Mouse (Mus musculus) heart, adult 11 months (tissue): ENCODE measurements around the gene Srgap3.

Source experiments
- DNase-seq: peaks from one replicate; pipeline ENCODE4 v3.0.0; 2022

The Srgap3 gene

DNA sequence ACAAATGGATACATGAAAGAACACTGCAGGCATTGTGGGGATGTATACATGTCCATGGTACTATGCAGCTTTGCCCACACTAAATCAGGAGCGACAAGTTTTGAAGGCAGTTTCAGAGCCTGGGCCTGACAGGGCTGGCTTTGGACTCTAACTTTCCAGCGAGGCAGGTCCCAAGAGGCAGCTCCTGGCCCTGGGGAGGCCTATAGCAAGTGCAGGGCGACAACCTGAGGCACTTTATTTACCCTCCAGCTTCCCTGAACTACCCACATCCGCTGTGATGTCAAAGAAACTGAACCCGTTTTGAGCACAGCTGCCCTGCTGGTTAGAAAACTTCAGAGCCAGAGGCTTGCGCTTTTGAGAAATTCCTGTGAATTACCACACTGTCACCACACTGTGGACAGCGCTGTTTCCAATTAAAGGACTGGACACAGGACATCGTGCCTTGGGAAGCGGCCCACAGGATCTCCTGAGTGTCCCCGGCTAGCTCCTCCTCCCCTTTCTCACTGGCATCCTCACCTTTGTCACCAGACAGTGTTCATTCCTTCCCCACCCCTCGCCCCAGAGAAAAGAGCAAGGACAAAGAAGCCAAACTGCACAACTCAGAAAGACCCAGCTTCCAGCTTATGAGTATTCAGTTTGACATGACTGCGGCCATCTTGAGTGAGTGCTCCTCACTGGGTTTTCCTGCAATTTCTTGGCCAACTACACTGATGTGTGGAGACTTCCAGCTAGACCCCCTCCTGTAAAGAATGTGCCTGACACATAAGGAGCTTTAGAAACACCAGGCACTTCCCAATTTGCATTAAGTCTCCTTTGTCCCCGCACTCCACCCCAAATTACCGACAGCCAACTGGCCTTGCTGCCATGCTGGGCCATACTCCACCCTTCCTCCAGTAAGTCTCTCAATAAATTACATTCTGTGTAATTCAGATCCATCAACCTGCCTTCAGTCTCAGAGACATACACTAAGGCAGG, 94.5 kb downstream of the Srgap3 start:
- no peak for DNase-seq

DNA sequence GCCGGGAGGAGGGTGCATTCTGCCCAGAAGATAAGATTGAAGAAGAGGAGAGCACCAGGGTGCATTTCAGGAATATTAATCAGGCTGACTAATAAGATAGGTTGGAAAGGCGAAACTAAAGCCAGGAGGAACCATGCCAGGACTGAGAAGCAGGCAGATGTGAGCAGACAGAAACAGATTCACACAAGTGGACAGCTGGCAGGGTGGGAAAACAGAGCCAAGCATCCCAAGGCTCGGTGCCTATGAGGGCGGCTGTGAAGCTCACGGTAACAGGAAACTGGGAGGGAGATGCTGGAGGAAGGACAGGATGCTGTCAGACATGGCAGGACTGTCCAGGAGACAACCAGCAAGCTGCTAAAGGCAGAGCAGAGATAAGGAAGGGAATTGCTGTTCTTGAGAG, 96.3 kb downstream of the Srgap3 start:
- DNase-seq: no peak

DNA sequence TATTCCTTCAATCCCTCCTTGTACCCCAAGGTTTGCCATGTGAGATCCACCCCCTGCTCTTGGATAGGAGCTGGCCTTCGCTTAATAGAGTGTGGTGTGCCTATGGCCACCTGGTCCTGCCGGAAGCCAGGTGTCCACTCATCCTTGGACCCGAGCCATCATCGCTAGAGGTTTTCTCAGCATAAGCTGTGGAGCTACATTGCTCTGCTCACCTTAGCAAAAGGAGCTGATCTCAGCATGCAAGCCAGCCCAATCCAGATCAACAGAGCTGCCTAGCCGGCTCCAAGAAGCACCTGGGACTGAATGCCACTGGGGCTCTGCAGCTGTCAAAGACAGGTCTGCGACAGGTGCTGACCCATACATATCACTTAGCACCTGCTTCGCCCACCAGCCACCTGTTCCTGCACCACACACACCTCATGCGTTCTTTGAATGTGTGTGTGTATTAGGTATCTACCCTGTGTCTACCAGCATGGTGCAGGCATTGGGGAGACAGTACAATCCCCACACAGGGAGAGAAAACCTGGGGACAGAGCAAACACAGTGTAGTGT, 98.4 kb downstream of the Srgap3 start:
- no peak for DNase-seq

DNA sequence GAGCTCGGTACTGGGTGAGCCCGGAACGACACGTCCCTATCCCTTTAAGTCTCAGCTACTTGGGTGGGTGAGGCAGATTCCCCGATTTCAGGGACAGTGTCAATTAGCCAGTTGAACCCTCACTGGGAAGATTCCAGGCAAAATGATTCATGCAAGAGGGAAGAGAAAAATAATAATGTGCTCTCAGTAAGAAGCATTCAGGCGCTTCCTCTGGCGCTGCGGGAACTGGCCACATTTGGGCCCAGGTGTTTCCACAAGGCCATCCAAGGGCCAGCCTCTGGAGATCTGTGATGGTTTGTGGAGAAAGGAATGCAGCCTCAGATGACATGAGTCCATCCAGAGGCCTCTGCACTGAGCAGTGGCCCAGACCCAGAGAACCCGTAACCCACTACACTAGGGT, 100.2 kb downstream of the Srgap3 start:
- DNase-seq: no peak

DNA sequence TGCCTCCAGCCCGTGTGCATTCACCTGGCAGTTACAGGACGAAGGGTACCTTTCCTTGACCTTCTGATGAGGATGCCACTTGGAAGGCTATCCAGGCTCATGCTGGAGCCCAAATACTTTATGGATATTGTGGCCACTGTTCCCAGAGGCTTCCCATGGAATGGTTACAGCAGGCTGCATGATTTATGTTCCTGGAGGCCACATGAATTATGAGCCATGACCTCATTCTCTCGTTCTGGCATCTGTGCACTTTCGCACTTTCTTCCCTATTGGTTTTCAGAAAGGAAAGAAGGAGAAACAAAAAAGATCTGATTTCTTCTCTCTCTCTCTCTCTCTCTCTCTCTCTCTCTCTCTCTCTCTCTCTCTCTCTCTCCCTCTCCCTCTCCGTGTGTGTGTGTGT, 104.6 kb downstream of the Srgap3 start:
- DNase-seq: no peak

DNA sequence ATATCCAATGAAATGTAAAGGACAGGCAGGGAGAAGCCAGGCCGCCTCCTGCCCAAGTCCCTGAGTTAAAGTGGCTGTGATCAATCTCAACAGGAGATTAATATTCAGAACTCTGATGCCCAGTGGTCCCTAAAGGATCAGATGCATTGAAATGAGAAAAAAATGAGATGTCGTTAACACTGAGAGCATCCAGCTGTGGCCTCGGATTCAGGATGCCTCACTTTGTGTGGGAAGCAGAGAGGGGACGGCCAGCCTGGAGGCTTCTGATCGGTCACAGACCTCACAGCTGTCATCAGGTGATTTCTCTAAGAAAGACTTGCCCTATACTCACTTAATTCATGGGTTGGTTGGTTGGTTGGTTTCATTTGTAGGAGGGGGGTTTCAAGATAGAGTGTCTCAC, 106.7 kb downstream of the Srgap3 start:
- no peak for DNase-seq

DNA sequence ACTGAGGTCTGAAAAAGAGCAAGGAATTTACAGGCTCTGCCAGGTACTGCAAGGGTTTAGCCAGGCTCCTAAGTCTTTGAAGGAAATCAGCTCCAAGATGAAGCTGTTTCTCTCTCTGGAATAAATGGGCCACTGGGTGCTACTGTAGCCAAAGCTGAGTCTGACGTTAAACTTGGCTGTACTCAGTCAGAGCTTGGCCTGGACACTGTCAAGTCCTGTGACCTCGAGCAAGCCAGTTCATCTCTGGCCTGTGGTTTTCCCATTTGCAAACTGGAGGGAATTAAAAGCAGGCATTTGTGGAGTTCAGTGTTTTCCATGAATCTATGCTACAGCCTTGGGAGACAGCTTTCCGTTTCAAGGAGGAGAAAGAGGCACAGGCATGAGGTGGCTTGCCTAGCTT, 107.7 kb downstream of the Srgap3 start:
- peak; percentile 94 for DNase-seq

DNA sequence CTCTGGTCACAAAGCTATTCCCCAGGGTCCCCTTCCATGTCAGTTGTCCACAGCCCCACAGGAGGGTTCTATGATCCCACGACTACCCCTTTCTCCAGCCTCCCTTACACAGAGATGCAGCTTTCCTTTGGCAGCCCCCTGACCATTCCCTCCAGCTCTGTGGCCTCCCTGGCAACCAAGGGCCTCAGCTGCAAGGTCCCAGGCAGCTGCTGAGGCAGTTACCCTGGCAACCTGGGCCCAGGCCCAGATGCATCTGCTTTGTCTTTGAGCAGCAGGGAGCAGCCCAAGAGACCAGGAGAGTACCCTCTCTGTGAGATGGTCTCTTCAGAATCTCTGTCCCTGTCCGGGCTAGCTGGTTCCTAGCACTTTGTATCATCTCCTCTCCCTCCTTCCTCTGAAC, 108.2 kb downstream of the Srgap3 start:
- DNase-seq: no peak

DNA sequence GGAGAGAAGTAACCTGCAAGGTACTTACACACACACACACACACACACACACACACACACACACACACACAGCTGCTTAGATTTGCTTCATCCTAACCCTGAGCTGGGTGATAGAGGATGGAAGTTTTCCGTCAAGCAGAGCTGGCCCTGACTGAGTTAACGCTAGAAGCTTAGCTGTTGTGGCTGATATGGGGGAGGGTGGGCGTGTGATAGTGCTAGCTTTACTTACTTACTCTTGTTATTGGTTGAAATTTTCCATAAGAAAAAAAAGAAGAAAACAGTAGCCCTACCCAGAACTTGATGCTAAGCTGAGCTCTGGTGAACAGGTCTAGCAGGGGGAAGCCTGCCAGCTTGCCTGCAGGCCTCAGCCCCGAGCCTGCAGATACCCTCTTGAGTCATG, 110.4 kb downstream of the Srgap3 start:
- DNase-seq: no peak

DNA sequence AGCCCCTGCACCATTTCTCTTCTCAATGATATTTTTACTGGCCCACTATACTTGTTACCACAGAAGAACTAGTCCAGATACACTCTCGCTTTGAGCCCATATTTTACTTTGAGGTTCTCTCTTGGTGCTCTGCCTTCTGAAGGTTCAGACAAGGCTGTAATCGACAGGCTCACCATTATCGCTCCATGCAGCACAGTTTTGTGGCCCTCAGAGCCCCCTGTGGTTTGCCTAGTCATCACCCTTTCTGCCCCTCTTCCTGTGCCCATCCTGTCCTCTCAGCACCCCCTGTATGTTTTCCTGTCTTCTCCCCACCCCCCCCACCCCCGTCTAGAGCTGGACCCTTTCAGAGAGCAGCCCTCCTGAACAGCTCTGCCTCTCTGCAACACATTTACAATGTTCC, 111.7 kb downstream of the Srgap3 start:
- DNase-seq: no peak

DNA sequence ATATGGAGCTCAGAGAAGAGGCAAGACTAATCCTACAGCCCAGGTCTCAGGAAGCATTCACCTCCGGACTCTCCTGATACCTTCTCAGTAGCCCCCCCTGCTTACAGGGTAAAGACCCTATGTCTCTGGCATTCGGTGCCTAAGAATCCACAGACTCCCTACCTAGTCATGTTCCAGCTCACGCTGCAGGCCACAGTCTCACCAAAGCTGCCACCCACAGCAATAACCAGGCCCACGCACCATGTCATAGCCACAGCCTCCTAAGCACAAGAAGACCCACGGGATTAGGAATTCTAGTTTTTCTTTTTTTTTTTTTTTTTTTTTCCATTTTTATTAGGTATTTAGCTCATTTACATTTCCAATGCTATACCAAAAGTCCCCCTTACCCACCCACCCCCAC, 112.6 kb downstream of the Srgap3 start:
- no peak for DNase-seq

DNA sequence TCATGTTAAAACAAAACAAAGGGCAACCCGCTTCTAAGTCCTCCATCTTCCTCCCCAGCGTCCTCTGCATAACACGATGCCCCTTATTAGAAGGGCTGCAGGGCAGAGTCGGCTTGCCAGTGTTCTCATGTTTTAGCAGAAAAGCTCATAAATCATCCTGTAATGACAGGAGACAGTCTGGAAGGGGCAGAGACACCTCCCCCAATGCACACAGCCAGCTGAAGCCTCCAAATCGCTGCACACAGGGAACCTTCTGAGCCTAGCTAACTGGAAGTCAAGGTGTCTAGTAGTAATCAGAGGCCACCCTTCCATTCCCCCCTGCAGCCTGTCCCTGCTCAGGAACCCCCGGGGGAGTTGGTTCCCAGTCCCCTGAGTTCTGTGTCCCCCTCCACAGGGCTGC, 113.3 kb downstream of the Srgap3 start:
- no peak for DNase-seq

DNA sequence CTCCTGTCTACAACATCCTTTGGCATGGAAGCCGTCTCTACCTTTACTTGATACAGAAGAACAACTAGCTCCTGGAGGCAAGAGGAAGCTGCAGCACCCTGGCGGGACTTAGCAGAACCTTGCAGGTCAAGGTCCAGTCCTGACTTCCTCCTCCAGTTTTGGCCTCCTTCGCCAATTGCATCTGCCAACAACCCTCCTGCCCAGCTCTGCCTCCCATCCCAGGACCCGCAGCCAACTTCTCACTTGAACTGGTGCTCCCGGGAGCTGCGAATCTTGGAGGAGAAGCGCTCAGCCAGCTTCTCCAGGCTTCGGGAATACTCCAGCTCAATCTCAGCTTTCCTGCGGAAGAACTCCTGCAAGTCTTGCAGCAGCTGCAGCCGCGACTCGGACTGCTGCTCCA, 117.9 kb downstream of the Srgap3 start:
- no peak for DNase-seq

DNA sequence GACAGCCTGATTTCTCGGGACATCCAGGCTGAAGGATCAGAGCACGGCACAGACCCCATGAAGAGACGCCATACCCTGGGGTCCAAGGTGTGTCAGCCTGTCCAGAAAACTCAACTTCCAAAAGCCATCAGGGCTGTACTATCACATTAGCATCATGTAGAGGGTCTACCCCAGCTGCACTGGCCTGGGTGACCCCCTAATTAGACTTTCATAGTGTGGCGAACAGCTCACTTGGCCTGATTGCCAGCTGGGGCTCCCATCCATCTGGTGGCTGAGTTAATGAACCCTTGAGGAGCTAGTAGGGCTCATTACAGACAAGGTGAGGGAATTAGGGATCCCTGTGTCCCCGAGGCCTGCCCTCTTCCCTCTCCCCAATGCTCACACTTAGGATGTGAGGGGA, 118.6 kb downstream of the Srgap3 start:
- DNase-seq: no peak

DNA sequence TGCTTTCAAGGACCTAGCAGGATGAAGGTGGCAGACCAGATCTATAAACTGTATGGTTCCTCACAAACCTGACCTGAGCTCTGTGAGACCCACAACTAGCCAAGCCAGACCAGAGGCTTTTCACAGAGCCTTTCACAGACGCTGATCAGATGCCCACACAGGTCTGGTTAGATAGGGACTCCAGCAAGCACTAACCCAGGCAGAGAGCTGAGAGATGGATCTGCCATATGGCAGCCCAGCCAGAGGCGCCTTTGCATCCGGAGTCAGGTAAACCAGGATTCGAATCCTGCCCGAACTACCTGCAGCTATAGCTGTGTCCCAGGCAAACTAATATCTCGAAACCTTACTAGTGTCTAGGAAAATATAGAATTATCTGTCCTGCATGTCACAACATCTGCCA, 121.4 kb downstream of the Srgap3 start:
- DNase-seq: no peak

DNA sequence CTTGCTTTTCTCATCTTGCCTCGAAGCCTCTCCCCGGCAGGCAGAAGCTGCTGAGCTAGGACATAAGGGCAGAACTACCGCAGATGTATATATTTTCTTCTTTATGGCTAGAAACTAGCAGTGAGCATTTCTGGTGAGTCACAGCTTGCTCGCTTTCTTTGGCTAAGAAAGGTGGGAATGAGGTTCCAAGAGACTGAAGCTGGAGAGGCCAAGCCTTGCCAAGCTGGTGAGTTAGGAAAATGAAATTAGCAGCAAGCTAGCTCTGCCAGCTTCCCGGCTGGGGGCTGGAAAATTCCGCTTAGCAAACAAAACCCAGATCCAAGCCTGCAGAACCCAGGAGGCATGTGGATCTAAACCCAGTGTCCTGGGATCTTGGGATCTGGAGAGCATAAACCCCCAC, 124.0 kb downstream of the Srgap3 start:
- DNase-seq: no peak

DNA sequence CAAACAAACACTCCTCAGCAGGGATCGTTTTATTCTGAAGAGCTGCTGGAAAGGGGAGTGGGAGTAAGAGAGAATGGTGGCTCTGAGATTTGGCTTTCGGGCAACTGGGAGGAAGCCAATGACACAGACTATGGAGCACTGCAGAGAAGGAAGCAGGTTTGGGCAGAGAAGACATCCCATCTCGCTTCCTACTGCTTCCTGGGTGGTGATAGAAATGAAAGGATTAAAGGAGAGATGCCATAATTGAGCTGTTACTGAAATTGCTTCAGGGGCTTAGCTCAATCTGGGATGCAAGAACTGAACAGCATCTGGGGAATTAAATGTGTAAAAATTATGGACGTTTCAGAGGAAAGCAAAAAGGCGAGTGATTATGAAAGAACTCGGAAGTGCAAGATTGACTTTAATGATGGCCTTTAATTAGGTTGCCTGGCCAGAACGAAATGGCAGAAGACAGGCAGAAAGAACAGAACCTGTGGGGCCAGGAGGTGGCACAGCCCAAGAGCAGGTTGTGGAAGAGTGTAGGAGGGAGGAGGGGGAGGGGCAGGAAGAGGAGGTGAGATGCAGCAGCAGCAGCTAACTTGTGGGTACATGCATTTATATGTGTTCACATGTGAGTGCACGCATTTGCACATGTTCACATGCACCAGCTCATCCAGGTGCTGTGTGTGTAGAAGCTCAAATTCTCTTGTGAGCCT, 126.6 kb downstream of the Srgap3 start:
- DNase-seq: no peak

DNA sequence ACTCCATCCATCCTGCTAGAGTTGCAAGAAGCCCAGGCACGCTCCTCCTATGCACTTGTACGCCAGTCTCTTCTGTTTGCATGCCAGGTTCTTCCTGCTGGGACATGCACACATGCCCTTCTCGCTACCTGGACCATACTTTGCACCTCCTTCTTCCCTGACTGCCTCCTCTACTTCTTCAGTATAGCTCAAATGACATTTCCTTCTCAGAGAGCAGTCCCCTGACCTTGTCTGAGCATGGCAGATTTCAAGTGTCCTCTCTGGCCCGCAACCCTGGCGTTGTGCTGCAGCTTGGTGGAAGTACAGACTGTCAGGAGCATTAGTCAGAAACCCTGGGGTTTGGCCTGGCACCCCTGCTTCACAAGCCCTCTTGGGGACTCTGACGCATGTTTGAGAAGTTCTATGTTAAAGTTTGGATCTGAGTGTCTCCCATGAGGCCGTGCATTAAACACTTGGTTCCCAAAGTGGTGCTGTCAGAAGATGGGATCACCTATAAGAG, 128.6 kb downstream of the Srgap3 start:
- DNase-seq: no peak

DNA sequence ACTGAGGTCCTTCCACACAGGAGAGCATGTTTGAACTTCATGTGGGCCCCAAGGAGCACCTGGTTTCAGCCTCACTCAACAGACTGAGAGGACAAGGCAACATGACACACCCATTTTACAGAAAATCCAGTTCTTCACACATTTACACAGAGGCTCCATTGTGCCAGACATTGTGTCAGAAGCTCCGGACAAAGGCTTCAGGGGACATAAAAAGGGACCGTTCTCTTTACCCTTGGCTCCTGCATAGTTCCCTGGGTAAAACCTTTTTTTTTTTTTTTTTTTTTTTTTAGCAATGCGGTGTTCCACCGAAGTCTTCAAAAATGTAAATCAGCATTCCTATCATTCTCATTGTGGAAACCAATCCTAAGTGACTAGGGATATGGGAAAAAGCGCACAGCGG, 131.5 kb downstream of the Srgap3 start:
- DNase-seq: no peak

DNA sequence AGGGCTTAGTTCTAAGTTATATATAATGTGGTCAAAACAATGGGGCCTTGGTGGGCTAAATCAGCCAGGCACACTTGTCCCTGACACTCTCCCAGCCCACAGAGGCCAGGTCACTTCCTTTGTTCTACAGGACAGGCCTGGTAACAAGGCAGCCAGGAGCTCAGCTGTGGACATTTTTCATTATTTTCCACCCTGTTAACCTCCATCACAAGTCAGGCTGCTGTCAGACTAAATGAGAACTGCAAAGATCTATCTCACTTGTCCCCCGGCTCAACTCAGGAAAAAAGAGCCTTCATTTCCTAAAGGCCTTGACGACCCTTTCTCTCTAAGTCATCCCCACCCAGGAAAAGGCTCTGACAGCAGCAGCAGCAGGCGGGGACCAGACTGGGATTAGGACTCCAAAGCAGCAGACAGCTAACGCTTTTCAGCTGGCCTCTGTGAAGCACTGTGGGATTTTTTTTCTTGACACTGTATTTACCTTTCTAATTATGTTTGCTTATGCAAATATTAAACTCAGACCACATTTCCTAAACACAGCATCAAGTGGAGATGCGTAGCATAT, 132.5 kb downstream of the Srgap3 start:
- no peak for DNase-seq

DNA sequence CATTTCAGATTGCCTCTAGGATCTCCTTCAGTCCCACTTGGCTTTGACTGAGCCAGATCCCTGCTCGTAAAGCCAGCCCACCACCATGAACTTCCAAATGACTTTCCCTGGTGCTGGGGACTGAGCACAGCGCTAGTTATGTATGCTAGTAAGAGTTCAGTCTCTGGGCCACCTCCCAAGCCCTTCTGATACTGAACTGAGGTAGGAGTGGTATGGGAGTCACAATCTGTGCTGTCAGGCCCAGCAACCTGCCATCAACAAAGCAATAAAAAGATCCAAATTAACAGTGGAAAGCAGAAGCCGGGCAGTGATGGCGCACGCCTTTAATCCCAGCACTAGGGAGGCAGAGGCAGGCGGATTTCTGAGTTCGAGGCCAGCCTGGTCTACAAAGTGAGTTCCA, 134.2 kb downstream of the Srgap3 start:
- DNase-seq: no peak

DNA sequence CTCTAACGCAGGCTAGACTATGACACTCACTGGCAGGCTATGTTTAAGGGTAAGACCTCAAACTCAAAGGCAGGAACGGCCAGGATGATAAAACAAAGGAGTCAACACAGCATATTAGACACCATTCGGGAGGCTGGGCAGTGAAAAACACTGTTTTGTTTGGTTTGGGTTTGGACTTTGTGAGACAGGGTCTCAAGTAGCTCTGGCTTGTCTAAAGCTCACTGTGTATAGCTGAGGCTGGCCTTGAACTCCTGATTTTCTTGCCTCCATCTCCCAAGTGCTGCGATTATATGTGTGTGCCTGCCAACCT, 136.6 kb downstream of the Srgap3 start:
- DNase-seq: no peak

DNA sequence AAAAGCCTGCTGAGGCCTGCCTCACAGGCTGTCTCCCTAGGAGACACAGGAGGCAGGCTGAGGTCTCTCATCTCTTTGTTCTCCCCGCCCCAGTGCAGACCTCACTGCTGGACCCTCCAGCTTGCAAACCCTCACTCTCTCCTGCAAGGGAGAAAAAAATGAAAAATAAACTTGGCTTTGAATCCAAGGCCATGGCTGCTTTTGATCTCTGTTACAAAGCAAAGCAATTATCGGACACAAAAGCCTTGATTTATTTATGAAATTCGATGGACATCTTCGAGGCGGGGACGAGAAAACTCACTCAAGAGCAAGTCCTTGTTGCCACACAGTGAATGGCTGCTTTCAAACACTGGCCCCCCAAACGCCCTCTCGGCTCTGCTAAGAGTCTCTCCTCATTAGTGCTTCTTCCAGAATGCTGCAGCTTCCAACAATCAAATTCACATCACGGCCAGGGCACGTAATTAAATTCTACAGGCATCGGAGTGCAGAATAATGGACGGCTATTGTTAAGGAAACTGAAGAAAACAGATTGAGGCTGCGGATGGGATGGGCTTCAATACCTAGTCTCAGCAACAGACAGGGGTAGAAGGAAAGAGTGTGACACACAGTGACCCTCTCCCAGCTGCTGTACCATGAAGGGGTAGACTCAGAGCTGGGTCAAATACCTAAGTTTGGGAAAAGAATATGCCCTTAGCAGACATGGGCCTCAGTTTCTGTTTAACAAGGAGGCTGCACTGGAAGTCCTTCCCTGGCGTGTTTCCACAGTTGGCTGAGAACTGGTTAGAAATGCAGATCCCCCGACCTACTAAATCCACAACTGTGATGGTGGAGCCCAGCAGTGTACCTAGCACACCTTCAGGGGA, 137.2 kb downstream of the Srgap3 start:
- DNase-seq: no peak
